Mouse (Mus musculus) hindbrain, embryonic 10.5 days (tissue): Measurements from ENCODE around the gene Klhl5. TPM values are rescaled to one million over a fixed set of nuclear protein-coding genes. Genes with fewer than 3 reads are reported as not detected.

Source experiments
- DNase-seq: peaks from one replicate; pipeline ENCODE4 v3.0.0-alpha.2; 2017; ENCODE audit warnings: low spot score
- H3K27ac ChIP-seq: fragments of 300-500 bp; sonication (generic); 2 replicates; pipeline ENCODE4 v1.5.1; 2016; ENCODE audit warnings: mild to moderate bottlenecking, moderate library complexity
- H3K27me3 ChIP-seq: fragments of 300-500 bp; sonication (generic); 2 replicates; pipeline ENCODE4 v1.6.1; 2016; ENCODE audit warnings: mild to moderate bottlenecking; ENCODE audit not compliant: poor library complexity, insufficient read depth, severe bottlenecking
- H3K36me3 ChIP-seq: fragments of 300-500 bp; sonication (generic); 2 replicates; pipeline ENCODE4 v1.6.1; 2016; ENCODE audit warnings: mild to moderate bottlenecking, moderate library complexity
- H3K4me1 ChIP-seq: fragments of 300-500 bp; sonication (generic); replicated peaks from 2 replicates; pipeline ENCODE4 v1.6.1; 2016; ENCODE audit warnings: mild to moderate bottlenecking
- H3K4me3 ChIP-seq: fragments of 300-500 bp; sonication (generic); 2 replicates; pipeline ENCODE4 v1.5.1; 2016; ENCODE audit warnings: mild to moderate bottlenecking, moderate library complexity
- H3K9me3 ChIP-seq: fragments of 300-500 bp; sonication (generic); 2 replicates; pipeline ENCODE4 v1.6.1; 2016; ENCODE audit warnings: mild to moderate bottlenecking, moderate library complexity
- WGBS: fragments of 180-500 bp; shearing (Covaris S2); methylation state at CpG from one replicate; pipeline ENCODE4 v1.1.7; 2016; 5-methylcytosine and 5-hydroxymethylcytosine counted together
- polyA plus RNA-seq: library from polyadenylated mRNA; unstranded; fragments of >200 nt; fragmentation: Nextera tagmentation; extraction: Ambion mirVana; gene quantifications from 2 replicates; pipeline ENCODE4 v1.2.1, GENCODE M21; 2016

Gene Klhl5
- polyA plus RNA-seq, 1 experiment from 2014 or later, result 18.9 TPM

GRCm38 (mm10) chr5:65157412-65158381, 50.4 kb downstream of the Klhl5 start:
- Histone ChIP-seq H3K36me3 (peaks cover 34% of the 10 kb centered on the region), H3K4me3 (no peak overlapping the region), H3K27me3 (no peaks in the 10 kb centered on the region), H3K27ac (no peak overlapping the region), H3K4me1 (peaks cover 15% of the 10 kb centered on the region; the same call in 1 of the 2 replicates), H3K9me3 (no peaks in the 10 kb centered on the region)
- 65% methylated on average over 22 of the region's 22 CpGs for WGBS
- peak; percentile 14 for DNase-seq

GRCm38 (mm10) chr5:65158696-65159305, 51.5 kb downstream of the Klhl5 start:
- H3K9me3 ChIP-seq, result no peaks in the 10 kb centered on the region
- peaks cover 36% of the 10 kb centered on the region for H3K36me3 ChIP-seq
- H3K4me1 ChIP-seq, result peaks cover 20% of the 10 kb centered on the region; the same call in 1 of the 2 replicates
- H3K27ac ChIP-seq, result no peak overlapping the region
- H3K4me3 ChIP-seq, result no peak overlapping the region
- no peaks in the 10 kb centered on the region for H3K27me3 ChIP-seq
- no peak for DNase-seq
- WGBS, result 93% methylated on average over 20 of the region's 20 CpGs

GRCm38 (mm10) chr5:65163001-65163400, 55.7 kb downstream of the Klhl5 start:
- Histone ChIP-seq H3K36me3 (peaks cover 53% of the 10 kb centered on the region), H3K27me3 (no peaks in the 10 kb centered on the region), H3K4me3 (no peak overlapping the region), H3K27ac (no peak overlapping the region), H3K9me3 (no peaks in the 10 kb centered on the region), H3K4me1 (peaks cover 18% of the 10 kb centered on the region; the same call in 1 of the 2 replicates)
- DNase-seq, result no peak
- WGBS, result 57% methylated on average over 5 of the region's 5 CpGs

GRCm38 (mm10) chr5:65163489-65164092, 56.3 kb downstream of the Klhl5 start:
- WGBS, result 81% methylated on average over 17 of the region's 17 CpGs
- H3K4me1 ChIP-seq, result peaks cover 17% of the 10 kb centered on the region; the same call in 1 of the 2 replicates
- no peak overlapping the region for H3K4me3 ChIP-seq
- H3K27ac ChIP-seq, result no peak overlapping the region
- no peaks in the 10 kb centered on the region for H3K27me3 ChIP-seq
- H3K9me3 ChIP-seq, result no peaks in the 10 kb centered on the region
- H3K36me3 ChIP-seq, result peaks cover 53% of the 10 kb centered on the region
- no peak for DNase-seq

- no peak for DNase-seq
- Histone ChIP-seq H3K9me3 (no peaks in the 10 kb centered on the region), H3K27me3 (no peaks in the 10 kb centered on the region), H3K4me1 (0 out of 2 replicates have a peak, but pooled peaks cover 3% of the 10 kb centered on the region), H3K36me3 (peaks cover 19% of the 10 kb centered on the region), H3K4me3 (no peak overlapping the region), H3K27ac (no peak overlapping the region)
- WGBS, result 88% methylated on average over 9 of the region's 9 CpGs
Measured at GRCm38 (mm10) chr5:65170206-65170605, 62.9 kb downstream of the Klhl5 start.

- H3K27me3 ChIP-seq, result no peaks in the 10 kb centered on the region
- DNase-seq, result no peak
- H3K9me3 ChIP-seq, result no peaks in the 10 kb centered on the region
- peak overlapping the region; percentile 51; the same call in 1 of the 2 replicates for H3K27ac ChIP-seq
- peaks cover 8% of the 10 kb centered on the region; the same call in 1 of the 2 replicates for H3K4me1 ChIP-seq
- 73% methylated on average over 26 of the region's 26 CpGs for WGBS
- no peaks in the 10 kb centered on the region for H3K36me3 ChIP-seq
- H3K4me3 ChIP-seq, result no peak overlapping the region
Measured at GRCm38 (mm10) chr5:65175035-65175917, 67.9 kb downstream of the Klhl5 start.

- Histone ChIP-seq H3K36me3 (no peaks in the 10 kb centered on the region), H3K4me1 (peaks cover 8% of the 10 kb centered on the region; the same call in 1 of the 2 replicates), H3K4me3 (no peak overlapping the region), H3K27me3 (no peaks in the 10 kb centered on the region), H3K9me3 (no peaks in the 10 kb centered on the region), H3K27ac (no peak overlapping the region; the same call in 1 of the 2 replicates)
- DNase-seq, result no peak
- WGBS, result 77% methylated on average over 13 of the region's 13 CpGs
Measured at GRCm38 (mm10) chr5:65175918-65176484, 68.7 kb downstream of the Klhl5 start.

- WGBS, result 85% methylated on average over 11 of the region's 11 CpGs
- Histone ChIP-seq H3K9me3 (no peaks in the 10 kb centered on the region), H3K36me3 (no peaks in the 10 kb centered on the region), H3K27me3 (no peaks in the 10 kb centered on the region), H3K4me3 (no peak overlapping the region), H3K4me1 (peaks cover 16% of the 10 kb centered on the region), H3K27ac (no peak overlapping the region)
- DNase-seq, result no peak
Measured at GRCm38 (mm10) chr5:65177026-65177514, 69.7 kb downstream of the Klhl5 start.

- H3K36me3 ChIP-seq, result no peaks in the 10 kb centered on the region
- no peaks in the 10 kb centered on the region for H3K9me3 ChIP-seq
- DNase-seq, result no peak
- peaks cover 16% of the 10 kb centered on the region for H3K4me1 ChIP-seq
- no peak overlapping the region for H3K27ac ChIP-seq
- 95% methylated on average over 9 of the region's 9 CpGs for WGBS
- no peaks in the 10 kb centered on the region for H3K27me3 ChIP-seq
- H3K4me3 ChIP-seq, result no peak overlapping the region
Measured at GRCm38 (mm10) chr5:65178477-65178876, 71.1 kb downstream of the Klhl5 start.

- Histone ChIP-seq H3K9me3 (peaks cover 6% of the 10 kb centered on the region; the same call in 1 of the 2 replicates), H3K4me3 (no peak overlapping the region), H3K27me3 (no peaks in the 10 kb centered on the region), H3K36me3 (no peaks in the 10 kb centered on the region), H3K27ac (no peak overlapping the region), H3K4me1 (peaks cover 8% of the 10 kb centered on the region; the same call in 1 of the 2 replicates)
- 88% methylated on average over 21 of the region's 21 CpGs for WGBS
- DNase-seq, result no peak
Measured at GRCm38 (mm10) chr5:65181160-65181793, 73.9 kb downstream of the Klhl5 start.

GRCm38 (mm10) chr5:65181794-65182169, 74.4 kb downstream of the Klhl5 start:
- DNase-seq, result no peak
- Histone ChIP-seq H3K9me3 (peaks cover 6% of the 10 kb centered on the region; the same call in 1 of the 2 replicates), H3K27me3 (no peaks in the 10 kb centered on the region), H3K4me1 (peaks cover 8% of the 10 kb centered on the region; the same call in 1 of the 2 replicates), H3K27ac (no peak overlapping the region), H3K36me3 (no peaks in the 10 kb centered on the region), H3K4me3 (no peak overlapping the region)
- WGBS, result 83% methylated on average over 4 of the region's 4 CpGs
